Mouse (Mus musculus) liver, embryonic 14.5 days (tissue): Measurements from ENCODE around the gene Foxl1. TPM values are rescaled to one million over a fixed set of nuclear protein-coding genes. Genes with fewer than 3 reads are reported as not detected.
A peak's percentile ranks its signal among the peaks of the same experiment; 100 is the strongest.

Source experiments
- ATAC-seq: fragments of 200-750 bp; cut with Nextera tagmentation; 2 replicates; pipeline ENCODE4 v1.8.0; 2017; ENCODE audit warnings: moderate number of reproducible peaks, mild to moderate bottlenecking, moderate library complexity; ENCODE audit not compliant: insufficient read depth
- DNase-seq, 3 experiments: peaks; one replicate each; pipeline ENCODE4 v3.0.0-alpha.2; 2012 to 2013; ENCODE audit warnings: low read depth in 3 of 3, low spot score in 3 of 3
- H3K27ac ChIP-seq: fragments of 300-500 bp; sonication (generic); 2 replicates; pipeline ENCODE4 v1.5.1; 2014; ENCODE audit warnings: moderate library complexity, mild to moderate bottlenecking, control low read depth, inconsistent platforms
- H3K27me3 ChIP-seq: fragments of 300-500 bp; sonication (generic); 2 replicates; pipeline ENCODE4 v1.6.1; 2014; ENCODE audit warnings: mild to moderate bottlenecking, low read length, moderate library complexity; ENCODE audit not compliant: control insufficient read depth, insufficient read depth
- H3K36me3 ChIP-seq: fragments of 300-500 bp; sonication (generic); replicated peaks from 2 replicates; pipeline ENCODE4 v1.6.1; 2014; ENCODE audit warnings: low read depth; ENCODE audit not compliant: control insufficient read depth, insufficient read depth
- H3K4me1 ChIP-seq, 2 experiments: fragments of 200-500 bp in 1 of 2; fragments of 300-500 bp in 1 of 2; sonication (generic) in 1 of 2; replicated peaks; 2 replicates each; pipeline ENCODE4 v1.6.1; 2012 to 2014; ENCODE audit warnings: antibody characterized with exemption in 1 of 2, inconsistent platforms in 1 of 2, low read length in 1 of 2; ENCODE audit not compliant: control insufficient read depth in 2 of 2, insufficient read depth in 2 of 2
- H3K4me2 ChIP-seq: fragments of 300-500 bp; sonication (generic); 2 replicates; pipeline ENCODE4 v1.6.1; 2014; ENCODE audit warnings: low read depth, mild to moderate bottlenecking, control low read depth, moderate library complexity
- H3K4me3 ChIP-seq, 2 experiments: fragments of 200-500 bp in 1 of 2; fragments of 300-500 bp in 1 of 2; sonication (generic) in 1 of 2; 2 replicates each; pipeline ENCODE4 v1.5.1; 2012 to 2014; ENCODE audit warnings: low read depth in 2 of 2, low read length in 2 of 2, mild to moderate bottlenecking in 2 of 2, control low read depth in 1 of 2, inconsistent platforms in 1 of 2, moderate library complexity in 1 of 2; ENCODE audit not compliant: insufficient read depth in 1 of 2
- H3K9ac ChIP-seq: fragments of 300-500 bp; sonication (generic); replicated peaks from 2 replicates; pipeline ENCODE4 v1.6.1; 2014; ENCODE audit warnings: mild to moderate bottlenecking, control low read depth, moderate library complexity
- H3K9me3 ChIP-seq: fragments of 300-500 bp; sonication (generic); 2 replicates; pipeline ENCODE4 v1.6.1; 2016; ENCODE audit warnings: low read length, mixed read lengths; ENCODE audit not compliant: control insufficient read depth
- CTCF ChIP-seq: IDR thresholded peaks from 2 replicates; pipeline ENCODE4 v1.5.1; 2016; ENCODE audit warnings: antibody characterized with exemption, low read depth, control low read depth
- EP300 ChIP-seq: IDR thresholded peaks from 2 replicates; pipeline ENCODE4 v1.6.1; 2016; ENCODE audit warnings: antibody characterized with exemption, low read depth
- WGBS: fragments of 180-500 bp; shearing (Covaris S2); extraction: QIAGEN DNeasy Blood & Tissue Kit; methylation state at CpG from one replicate; pipeline ENCODE4 v1.1.7; 2014; ENCODE audit not compliant: insufficient replicate concordance; 5-methylcytosine and 5-hydroxymethylcytosine counted together
- polyA plus RNA-seq, 2 experiments: library from polyadenylated mRNA; depleted of rRNA in 1 of 2; stranded (reverse) in 1 of 2; unstranded in 1 of 2; fragments of >200 nt; fragmentation: Nextera tagmentation in 1 of 2; extraction: Ambion mirVana in 1 of 2; gene quantifications; 2 replicates each; pipeline versions ENCODE4 v1.2.1 to v1.2.3; 2012 to 2014

Gene Foxl1
- polyA plus RNA-seq, 2 experiments: 0.07 to 0.08 TPM

DNA sequence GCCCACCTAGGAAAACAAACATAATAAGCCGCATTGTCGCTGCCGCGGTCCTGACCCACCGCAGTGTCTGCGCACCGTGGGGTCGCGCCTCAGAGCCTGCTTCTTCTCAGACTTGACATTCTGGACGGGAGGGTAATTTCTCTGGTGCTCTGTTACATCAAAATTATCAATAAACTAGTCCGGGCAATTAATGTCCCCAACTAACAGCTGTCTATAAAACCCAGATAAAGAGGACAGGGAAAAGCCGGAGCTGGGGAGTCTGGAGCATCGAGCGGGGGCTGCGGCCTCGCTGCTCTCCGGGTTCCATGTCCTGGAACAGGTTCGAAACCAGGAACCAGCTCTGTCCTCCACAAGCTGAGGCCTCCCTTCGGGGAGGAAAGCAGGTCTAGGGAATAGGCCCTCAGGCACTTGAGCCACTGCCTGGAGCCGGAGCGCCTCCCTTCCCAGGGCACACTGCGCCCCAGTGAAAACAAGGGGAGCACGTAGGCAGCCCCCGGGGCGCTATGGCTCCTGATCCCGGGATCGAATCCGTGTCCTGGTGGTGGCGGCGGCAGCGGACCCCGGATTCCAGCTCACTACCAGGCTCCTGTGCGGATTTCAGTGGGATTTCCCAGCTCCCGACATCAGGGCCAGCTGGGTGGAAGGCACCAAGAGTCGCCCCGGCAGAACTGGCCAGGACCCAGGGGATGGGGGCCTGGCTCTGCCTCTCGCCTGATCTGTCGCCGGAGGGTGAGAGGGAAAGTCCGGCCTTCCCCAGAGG, 38.7 kb upstream of the Foxl1 start:
- no peaks in the 10 kb centered on the region for H3K4me1 ChIP-seq
- no peak for DNase-seq
- 15% methylated on average over 40 of the region's 40 CpGs for WGBS
- H3K27ac ChIP-seq: no peak overlapping the region
- ATAC-seq: no peak
- no peak overlapping the region for H3K4me3 ChIP-seq
- no peak overlapping the region for H3K9ac ChIP-seq
- 0 out of 2 replicates have a peak overlapping the region, but pooled peaks have one; percentile 1 for H3K4me2 ChIP-seq
- peaks cover 86% of the 10 kb centered on the region for H3K27me3 ChIP-seq
- no peaks in the 10 kb centered on the region for H3K9me3 ChIP-seq
- H3K36me3 ChIP-seq: no peaks in the 10 kb centered on the region
- TF ChIP-seq CTCF (no peak), EP300 (no peak)

DNA sequence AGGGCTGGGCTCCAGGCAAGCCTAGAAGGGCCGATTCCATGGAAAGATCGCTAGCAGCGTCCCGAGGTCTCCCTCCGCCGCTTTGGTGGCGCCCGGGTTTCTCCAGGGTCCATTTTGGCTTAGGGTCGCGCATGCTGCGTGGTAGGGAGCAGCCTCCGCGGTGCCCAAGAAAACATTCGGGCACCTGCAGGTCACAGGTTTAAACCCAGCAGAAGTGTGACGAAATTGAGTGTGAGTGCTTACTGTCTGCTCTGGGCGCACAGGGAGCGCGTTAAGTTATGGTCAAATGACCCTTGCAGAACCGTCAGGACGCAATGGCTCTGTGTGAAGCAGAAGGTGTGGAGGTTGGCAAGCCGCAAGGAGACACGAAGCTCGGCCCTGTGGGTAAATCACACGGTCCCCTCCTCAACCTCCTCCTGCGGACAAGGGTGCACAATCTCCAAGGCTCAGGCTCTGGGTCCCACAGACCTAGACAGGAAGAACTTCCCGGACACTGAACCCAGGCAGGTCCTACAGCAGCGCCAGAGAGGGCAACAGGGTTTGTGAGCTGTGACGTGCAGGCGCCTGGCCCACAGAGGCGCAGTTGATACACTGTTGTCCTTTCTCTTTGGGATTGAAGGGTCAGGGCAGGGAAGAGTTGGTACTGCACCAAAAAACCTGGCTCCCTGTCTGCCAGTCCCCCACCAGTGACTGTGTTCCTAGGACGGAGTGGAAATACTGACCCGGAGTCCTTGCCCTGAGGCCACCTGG, 37.9 kb upstream of the Foxl1 start:
- TF ChIP-seq EP300 (no peak), CTCF (no peak)
- no peak overlapping the region for H3K4me3 ChIP-seq

DNA sequence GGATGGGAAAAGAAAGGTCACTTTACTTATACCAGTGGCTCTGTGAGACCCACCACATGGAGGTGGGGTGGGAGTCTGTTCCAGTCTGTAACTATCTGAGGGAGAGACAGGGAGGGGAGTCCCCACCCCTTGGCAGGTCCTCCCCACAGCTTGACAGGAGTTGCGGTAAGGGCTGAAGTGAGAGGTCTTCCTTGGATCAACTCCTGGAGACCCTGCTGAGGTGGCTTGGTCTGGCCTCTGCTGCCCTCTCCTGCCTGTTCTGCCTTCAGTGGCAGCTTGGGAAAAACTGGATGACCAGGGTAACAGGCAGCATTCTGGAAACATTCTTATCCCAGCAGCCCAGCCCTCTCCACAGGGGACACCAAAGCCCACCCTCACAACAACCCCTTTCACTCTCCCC, 37.0 kb upstream of the Foxl1 start:
- Histone ChIP-seq H3K27me3 (peaks cover 69% of the 10 kb centered on the region), H3K27ac (no peak overlapping the region), H3K9ac (no peak overlapping the region), H3K4me1 (no peaks in the 10 kb centered on the region), H3K4me2 (no peak overlapping the region), H3K4me3 (no peak overlapping the region), H3K36me3 (no peaks in the 10 kb centered on the region), H3K9me3 (no peaks in the 10 kb centered on the region)
- no peak for ATAC-seq
- DNase-seq: no peak
- WGBS: 14% methylated on average over 1 of the region's 1 CpGs
- peak; percentile 17; the same call in 1 of the 2 replicates for TF ChIP-seq CTCF
- TF ChIP-seq EP300: no peak

More for the DNA sequence above, 37.9 kb upstream of the Foxl1 start:
- H3K4me1 ChIP-seq: no peaks in the 10 kb centered on the region
- no peak overlapping the region for H3K9ac ChIP-seq
- H3K36me3 ChIP-seq: no peaks in the 10 kb centered on the region
- peaks cover 78% of the 10 kb centered on the region for H3K27me3 ChIP-seq
- no peak overlapping the region for H3K4me2 ChIP-seq
- no peaks in the 10 kb centered on the region for H3K9me3 ChIP-seq
- DNase-seq (no peak), ATAC-seq (0 out of 2 replicates have a peak, but pooled peaks have one; percentile 9)
- WGBS: 15% methylated on average over 32 of the region's 32 CpGs
- H3K27ac ChIP-seq: no peak overlapping the region

GRCm38 (mm10) chr8:121092141-121092540, 35.6 kb upstream of the Foxl1 start:
- Histone ChIP-seq H3K4me1 (no peaks in the 10 kb centered on the region), H3K4me2 (no peak overlapping the region), H3K27me3 (peaks cover 55% of the 10 kb centered on the region), H3K36me3 (no peaks in the 10 kb centered on the region; the same call in 1 of the 2 replicates), H3K4me3 (no peak overlapping the region), H3K9ac (no peak overlapping the region), H3K27ac (no peak overlapping the region), H3K9me3 (no peaks in the 10 kb centered on the region)
- TF ChIP-seq CTCF (no peak), EP300 (no peak)
- DNase-seq (no peak), ATAC-seq (0 out of 2 replicates have a peak, but pooled peaks have one; percentile 9)
- 25% methylated on average over 6 of the region's 6 CpGs for WGBS

DNA sequence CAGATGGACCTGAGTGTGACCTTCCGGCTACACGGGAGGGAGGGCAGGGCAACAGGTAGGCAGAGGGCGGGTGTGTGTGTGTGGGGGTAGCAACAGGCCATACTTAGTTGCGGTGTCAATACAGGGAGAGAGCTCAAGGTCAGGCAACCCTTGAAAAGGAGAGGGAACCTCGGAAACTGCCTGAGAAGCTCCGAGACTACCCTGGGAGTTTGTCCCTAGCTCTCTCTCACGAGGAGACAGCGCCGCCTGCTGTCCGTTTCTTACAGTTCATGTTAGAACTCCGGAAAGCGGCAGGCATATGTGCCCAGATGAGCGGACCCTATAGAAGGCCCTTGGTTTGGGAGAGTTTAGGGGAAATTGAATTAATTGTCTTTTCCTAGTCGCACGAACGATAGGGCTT, 35.1 kb upstream of the Foxl1 start:
- no peak for TF ChIP-seq EP300
- peak; percentile 88 for TF ChIP-seq CTCF
- Histone ChIP-seq H3K27ac (no peak overlapping the region), H3K4me1 (no peaks in the 10 kb centered on the region), H3K9me3 (no peaks in the 10 kb centered on the region), H3K27me3 (peaks cover 50% of the 10 kb centered on the region), H3K9ac (no peak overlapping the region), H3K36me3 (no peaks in the 10 kb centered on the region; the same call in 1 of the 2 replicates), H3K4me3 (no peak overlapping the region), H3K4me2 (no peak overlapping the region)
- DNase-seq (peak; percentile 33 to 41 (median 40)), ATAC-seq (peak; percentile 32; the same call in 1 of the 2 replicates)
- WGBS: 4% methylated on average over 16 of the region's 16 CpGs
